Mouse (Mus musculus): ENCODE results near the gene Tfeb. TPM values are rescaled to one million over a fixed set of nuclear protein-coding genes. Genes with fewer than 3 reads are reported as not detected.
A peak's percentile ranks its signal among the peaks of the same experiment; 100 is the strongest.

Tfeb gene
- total and polyA plus RNA-seq, 3 experiments, result 29.1 to 49.3 (median 39.9) TPM

- H3K27ac ChIP-seq (ENCODE audit: insufficient read depth, low read depth), result no peak within 1 kb of the TSS
Observed at GRCm38 (mm10) chr17:47688344-47688607, 48.6 kb upstream of the Tfeb start, which contains the start of gene Tomm6. Tomm6 (minus strand) TSS chr17:47688386.

DNA sequence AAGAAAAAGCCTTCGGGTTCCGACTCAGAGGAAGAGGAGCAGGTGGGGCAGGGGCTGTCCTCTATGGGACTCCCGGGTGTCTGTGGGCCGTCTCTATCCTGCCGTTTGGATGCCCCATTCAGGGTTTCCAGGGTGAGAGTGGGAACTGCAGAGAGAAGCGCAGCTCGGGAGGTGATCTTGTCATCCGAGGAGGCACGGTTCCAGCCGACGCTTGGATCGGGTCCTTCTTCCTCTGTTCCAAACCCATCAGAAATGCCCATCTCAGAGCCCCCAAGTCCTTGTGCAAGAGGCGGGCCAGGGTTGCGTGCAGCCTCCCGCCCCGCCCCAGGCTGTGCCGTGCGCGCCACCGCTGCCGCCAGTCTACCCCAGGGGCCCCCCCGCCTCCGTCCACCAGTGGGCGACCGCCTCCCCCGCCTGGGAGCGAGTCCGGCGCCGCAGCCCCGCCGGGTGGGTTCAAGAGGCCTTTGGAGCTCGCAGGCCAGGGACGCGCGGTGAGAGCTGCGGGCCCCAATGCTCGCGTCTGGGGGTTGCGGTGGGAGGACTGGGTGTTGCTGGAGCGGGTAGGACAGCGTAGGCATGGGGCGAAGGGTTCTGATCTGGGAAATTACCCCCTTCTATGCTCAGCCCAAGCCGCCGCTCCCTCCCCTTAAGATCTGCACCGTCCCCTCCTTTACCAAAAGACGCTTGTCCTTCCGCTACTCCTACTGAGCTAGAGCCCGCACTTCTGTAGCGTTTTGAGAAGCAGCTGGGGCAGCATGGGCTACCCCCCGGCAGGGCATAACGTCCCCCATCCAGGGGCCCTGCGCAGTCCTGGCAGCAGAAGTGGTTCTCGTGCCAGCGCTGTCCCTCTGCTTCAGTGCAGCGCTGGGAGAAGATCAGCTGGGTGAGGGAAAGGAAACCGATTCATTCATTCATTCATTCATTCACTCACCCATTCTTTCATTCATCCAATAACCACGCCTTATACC, 47.9 kb upstream of the Tfeb start, which contains the start of gene Frs3:
Gene Frs3, plus strand, starts transcription at position 423 of the 968 bp plus-strand sequence.
- peak within 1 kb of the TSS; percentile 84 for H3K9ac ChIP-seq (ENCODE audit: insufficient read depth, low read depth)
- in situ Hi-C loops (cut with MboI; ENCODE audit: low pct_ligation_motif_present, low pct_unique_long_range_greater_than_20kb, low sequenced_read_pairs) (loop anchor here (5.0 kb wide), 1 partner anchor 77 kb away; the partner anchor contains the start of genes Bysl, Gm20517 and Med20), dilution Hi-C loops (cut with MboI; ENCODE audit: extremely low pct_ligation_motif_present, extremely low pct_unique_long_range_greater_than_20kb, low sequenced_read_pairs) (no loop called here)
- H3K9me3 ChIP-seq (replicated peaks; ENCODE audit: low read length), result no peaks in the 10 kb centered on the region
- TF ChIP-seq CTCF (conservative IDR thresholded peaks at IDR 0.05 in 1 of 2, IDR thresholded peaks at IDR 0.05 in 1 of 2; ENCODE audit: low read depth in 2 of 2, low read length in 2 of 2) (peak in 1 of 2 experiments; percentile 27; a peak in 1 of 4 replicates), KAT2A (IDR thresholded peaks at IDR 0.05; ENCODE audit: insufficient replicate concordance, low read length) (no peak), ZMIZ1 (IDR thresholded peaks at IDR 0.05; ENCODE audit: low read depth, low read length) (peak; percentile 66; the same call in 1 of the 2 replicates), POLR2A (IDR thresholded peaks at IDR 0.05; ENCODE audit: low read depth, low read length) (peak; percentile 57), SIN3A (IDR thresholded peaks at IDR 0.05; ENCODE audit: low read length) (no peak; the same call in 1 of the 2 replicates), USF2 (conservative IDR thresholded peaks at IDR 0.05; ENCODE audit: low read depth, low read length) (no peak), NRF1 (IDR thresholded peaks at IDR 0.05; ENCODE audit: low read depth, low read length) (no peak), MAX (IDR thresholded peaks at IDR 0.05; ENCODE audit: low read length) (no peak), TCF12 (IDR thresholded peaks at IDR 0.05; ENCODE audit: low read depth, low read length) (peak; percentile 50; the same call in 1 of the 2 replicates), HCFC1 (IDR thresholded peaks at IDR 0.05; ENCODE audit: low read depth, low read length) (0 out of 2 replicates have a peak, but pooled peaks have one; percentile 27), MAZ (IDR thresholded peaks at IDR 0.05; ENCODE audit: low read depth, low read length) (peak; percentile 62; the same call in 1 of the 2 replicates), NELFE (IDR thresholded peaks at IDR 0.05; ENCODE audit: low read depth, low read length) (peak; percentile 49; the same call in 1 of the 2 replicates), UBTF (IDR thresholded peaks at IDR 0.05; ENCODE audit: low read depth, low read length) (0 out of 2 replicates have a peak, but pooled peaks have one; percentile 40), MXI1 (IDR thresholded peaks at IDR 0.05; ENCODE audit: low read depth, low read length) (peak; percentile 45; the same call in 1 of the 2 replicates), ELF1 (IDR thresholded peaks at IDR 0.05; ENCODE audit: low read depth, low read length) (0 out of 2 replicates have a peak, but pooled peaks have one; percentile 28), RAD21 (IDR thresholded peaks at IDR 0.05; ENCODE audit: low read depth, low read length) (no peak), IRF4 (IDR thresholded peaks at IDR 0.05; ENCODE audit: low read depth, low read length) (peak; percentile 41; the same call in 1 of the 2 replicates), E2F4 (IDR thresholded peaks at IDR 0.05; ENCODE audit: insufficient replicate concordance, low read depth, low read length) (no peak), ZNF384 (IDR thresholded peaks at IDR 0.05; ENCODE audit: low read depth, low read length) (no peak)
- peaks cover 17 to 29% of the 10 kb centered on the region in 2 experiments for H3K36me3 ChIP-seq (replicated peaks in 1 of 2; ENCODE audit: control insufficient read depth in 1 of 2, insufficient read depth in 1 of 2, low read length in 1 of 2)
- H3K27ac ChIP-seq (ENCODE audit: insufficient read depth, low read depth), result no peak within 1 kb of the TSS
- H3K4me3 ChIP-seq (replicated peaks in 1 of 3; ENCODE audit: low read depth in 2 of 3, low read length in 2 of 3, poor library complexity in 1 of 3), result peak within 1 kb of the TSS; percentile 85 to 96 (median 92)
- no peak for DNase-seq (ENCODE audit: extremely low read depth)
- H3K4me1 ChIP-seq (ENCODE audit: control insufficient read depth in 1 of 2, insufficient read depth in 2 of 2), result peaks cover 5 to 24% of the 10 kb centered on the region in 2 experiments
- H3K27me3 ChIP-seq (replicated peaks), result peaks cover 50% of the 10 kb centered on the region
- peak within 1 kb of the TSS; percentile 88 for H3K4me2 ChIP-seq (ENCODE audit: insufficient read depth, low read depth, poor library complexity, severe bottlenecking)
- H3K79me2 ChIP-seq (replicated peaks; ENCODE audit: control insufficient read depth, extremely low read depth, insufficient read depth, poor library complexity, severe bottlenecking), result peaks cover 10% of the 10 kb centered on the region

More at GRCm38 (mm10) chr17:47688344-47688607, 48.6 kb upstream of the Tfeb start, which contains the start of gene Tomm6:
- Histone ChIP-seq H3K4me2 (ENCODE audit: insufficient read depth, low read depth, poor library complexity, severe bottlenecking) (peak within 1 kb of the TSS; percentile 90), H3K9me3 (replicated peaks; ENCODE audit: low read length) (no peaks in the 10 kb centered on the region), H3K4me3 (replicated peaks in 1 of 3; ENCODE audit: low read depth in 2 of 3, low read length in 2 of 3, poor library complexity in 1 of 3) (peak within 1 kb of the TSS; percentile 85 to 96 (median 92)), H3K27me3 (replicated peaks) (peaks cover 45% of the 10 kb centered on the region), H3K36me3 (replicated peaks in 1 of 2; ENCODE audit: control insufficient read depth in 1 of 2, insufficient read depth in 1 of 2, low read length in 1 of 2) (peaks cover 18 to 35% of the 10 kb centered on the region in 2 experiments), H3K79me2 (replicated peaks; ENCODE audit: control insufficient read depth, extremely low read depth, insufficient read depth, poor library complexity, severe bottlenecking) (peaks cover 10% of the 10 kb centered on the region), H3K9ac (ENCODE audit: insufficient read depth, low read depth) (peak within 1 kb of the TSS; percentile 84), H3K4me1 (ENCODE audit: control insufficient read depth in 1 of 2, insufficient read depth in 2 of 2) (peaks cover 6 to 25% of the 10 kb centered on the region in 2 experiments)
- dilution Hi-C loops (cut with MboI; ENCODE audit: extremely low pct_ligation_motif_present, extremely low pct_unique_long_range_greater_than_20kb, low sequenced_read_pairs), result no loop called here
- in situ Hi-C loops (cut with MboI; ENCODE audit: low pct_ligation_motif_present, low pct_unique_long_range_greater_than_20kb, low sequenced_read_pairs), result loop anchor here (5.0 kb wide), 1 partner anchor 76 kb away; the partner anchor contains the start of genes Bysl, Gm20517 and Med20
- TF ChIP-seq SIN3A (IDR thresholded peaks at IDR 0.05; ENCODE audit: low read length) (no peak), UBTF (IDR thresholded peaks at IDR 0.05; ENCODE audit: low read depth, low read length) (no peak), CTCF (conservative IDR thresholded peaks at IDR 0.05 in 1 of 2, IDR thresholded peaks at IDR 0.05 in 1 of 2; ENCODE audit: low read depth in 2 of 2, low read length in 2 of 2) (no peak), PAX5 (IDR thresholded peaks at IDR 0.05; ENCODE audit: low read length) (no peak), CHD2 (IDR thresholded peaks at IDR 0.05; ENCODE audit: low read length) (no peak), CHD1 (IDR thresholded peaks at IDR 0.05; ENCODE audit: low read depth, low read length) (no peak), MYC (IDR thresholded peaks at IDR 0.05; ENCODE audit: low read depth, low read length) (no peak), MAZ (IDR thresholded peaks at IDR 0.05; ENCODE audit: low read depth, low read length) (no peak), EP300 (IDR thresholded peaks at IDR 0.05; ENCODE audit: low read length) (no peak), ETS1 (conservative IDR thresholded peaks at IDR 0.05; ENCODE audit: low read depth, low read length) (no peak), NRF1 (IDR thresholded peaks at IDR 0.05; ENCODE audit: low read depth, low read length) (no peak), USF2 (conservative IDR thresholded peaks at IDR 0.05; ENCODE audit: low read depth, low read length) (no peak), ZC3H11A (IDR thresholded peaks at IDR 0.05; ENCODE audit: low read depth, low read length) (no peak), POLR2A (IDR thresholded peaks at IDR 0.05; ENCODE audit: low read depth, low read length) (no peak), TBP (conservative IDR thresholded peaks at IDR 0.05; ENCODE audit: low read depth, low read length) (no peak), KAT2A (IDR thresholded peaks at IDR 0.05; ENCODE audit: insufficient replicate concordance, low read length) (no peak), RAD21 (IDR thresholded peaks at IDR 0.05; ENCODE audit: low read depth, low read length) (no peak), MAFK (IDR thresholded peaks at IDR 0.05; ENCODE audit: insufficient replicate concordance, low read length) (no peak)
- no peak for DNase-seq (ENCODE audit: extremely low read depth)

Data from CH12.LX (cell line).